Mouse (Mus musculus) embryonic facial prominence, embryonic 14.5 days (tissue): ENCODE results near the gene Vti1a. TPM values are rescaled to one million over a fixed set of nuclear protein-coding genes. Genes with fewer than 3 reads are reported as not detected.

Source experiments
- ATAC-seq: fragments of 200-750 bp; cut with Nextera tagmentation; 2 replicates; pipeline ENCODE4 v1.8.0; 2017; ENCODE audit warnings: low read depth, moderate number of reproducible peaks, moderate TSS enrichment
- DNase-seq: peaks from one replicate; pipeline ENCODE4 v3.0.0-alpha.2; 2015; ENCODE audit warnings: low spot score
- H3K27ac ChIP-seq: fragments of 300-500 bp; sonication (generic); replicated peaks from 2 replicates; pipeline ENCODE4 v1.5.1; 2014; ENCODE audit warnings: low read depth, mild to moderate bottlenecking, low read length, moderate library complexity
- H3K27me3 ChIP-seq: fragments of 300-500 bp; sonication (generic); replicated peaks from 2 replicates; pipeline ENCODE4 v1.6.1; 2014; ENCODE audit warnings: low read length; ENCODE audit not compliant: control insufficient read depth, insufficient read depth
- H3K36me3 ChIP-seq: fragments of 300-500 bp; sonication (generic); 2 replicates; pipeline ENCODE4 v1.6.1; 2014; ENCODE audit warnings: low read length, mixed read lengths; ENCODE audit not compliant: control insufficient read depth, insufficient read depth
- H3K4me1 ChIP-seq: fragments of 300-500 bp; sonication (generic); 2 replicates; pipeline ENCODE4 v1.6.1; 2014; ENCODE audit warnings: antibody characterized with exemption, low read length; ENCODE audit not compliant: control insufficient read depth, insufficient read depth
- H3K4me2 ChIP-seq: fragments of 300-500 bp; sonication (generic); 2 replicates; pipeline ENCODE4 v1.6.1; 2014; ENCODE audit warnings: low read depth, mild to moderate bottlenecking, low read length, moderate library complexity, mixed read lengths
- H3K4me3 ChIP-seq: fragments of 300-500 bp; sonication (generic); 2 replicates; pipeline ENCODE4 v1.5.1; 2014; ENCODE audit warnings: low read depth, mild to moderate bottlenecking, low read length
- H3K9ac ChIP-seq: fragments of 300-500 bp; sonication (generic); 2 replicates; pipeline ENCODE4 v1.6.1; 2014; ENCODE audit warnings: low read depth, mild to moderate bottlenecking, low read length, moderate library complexity, mixed read lengths
- H3K9me3 ChIP-seq: fragments of 300-500 bp; sonication (generic); 2 replicates; pipeline ENCODE4 v1.6.1; 2016; ENCODE audit warnings: low read length; ENCODE audit not compliant: control insufficient read depth
- WGBS: fragments of 180-500 bp; shearing (Covaris S2); extraction: QIAGEN DNeasy Blood & Tissue Kit; methylation state at CpG from one replicate; pipeline ENCODE4 v1.1.7; 2014; 5-methylcytosine and 5-hydroxymethylcytosine counted together
- polyA plus RNA-seq: library from polyadenylated mRNA; unstranded; fragments of >200 nt; fragmentation: Nextera tagmentation; extraction: Ambion mirVana; gene quantifications from 2 replicates; pipeline ENCODE4 v1.2.1, GENCODE M21; 2014

The Vti1a gene
- polyA plus RNA-seq, 1 experiment from 2014 or later = 17.0 TPM

- DNase-seq (no peak), ATAC-seq (no peak)
- no peaks in the 10 kb centered on the region for H3K9me3 ChIP-seq
- peaks cover 8% of the 10 kb centered on the region for H3K4me1 ChIP-seq
- no peaks in the 10 kb centered on the region for H3K36me3 ChIP-seq
- no peak overlapping the region for H3K27ac ChIP-seq
- no peak overlapping the region for H3K4me2 ChIP-seq
- H3K27me3 ChIP-seq = no peaks in the 10 kb centered on the region
- H3K4me3 ChIP-seq = no peak overlapping the region
- 53% methylated on average over 21 of the region's 21 CpGs for WGBS
- no peak overlapping the region for H3K9ac ChIP-seq
These were observed 153.4 kb downstream of the Vti1a start for GRCm38 (mm10) chr19:55469301-55470051.

- peaks cover 8% of the 10 kb centered on the region for H3K4me1 ChIP-seq
- no peak overlapping the region for H3K4me3 ChIP-seq
- no peak overlapping the region for H3K27ac ChIP-seq
- H3K27me3 ChIP-seq = no peaks in the 10 kb centered on the region
- 82% methylated on average over 8 of the region's 8 CpGs for WGBS
- no peak overlapping the region for H3K9ac ChIP-seq
- no peak overlapping the region for H3K4me2 ChIP-seq
- DNase-seq (no peak), ATAC-seq (no peak)
- H3K36me3 ChIP-seq = no peaks in the 10 kb centered on the region
- H3K9me3 ChIP-seq = no peaks in the 10 kb centered on the region
These were observed 156.5 kb downstream of the Vti1a start for GRCm38 (mm10) chr19:55472582-55472981.

DNA sequence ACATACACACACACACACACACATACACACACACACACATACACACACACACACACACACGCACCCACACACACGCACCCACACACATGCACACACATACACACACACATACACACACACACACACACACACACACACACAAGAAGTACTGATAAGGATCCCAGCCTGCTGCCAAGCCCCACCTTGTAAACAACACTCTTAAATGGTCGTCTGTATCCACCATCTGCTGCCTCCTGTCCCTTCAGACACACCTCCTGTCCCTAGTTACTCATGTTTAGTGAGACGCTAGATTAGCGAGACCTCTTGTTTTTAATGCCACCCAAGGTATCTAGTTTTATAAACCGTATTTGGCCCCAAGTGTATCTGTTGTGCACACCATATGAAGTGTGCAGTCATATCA is 158.1 kb downstream of the Vti1a start:
- no peak overlapping the region for H3K9ac ChIP-seq
- H3K27ac ChIP-seq = no peak overlapping the region
- DNase-seq = no peak
- no peaks in the 10 kb centered on the region for H3K36me3 ChIP-seq
- H3K9me3 ChIP-seq = no peaks in the 10 kb centered on the region
- ATAC-seq = no peak
- H3K4me2 ChIP-seq = no peak overlapping the region
- H3K4me1 ChIP-seq = peaks cover 5% of the 10 kb centered on the region
- H3K27me3 ChIP-seq = no peaks in the 10 kb centered on the region
- 78% methylated on average over 6 of the region's 6 CpGs for WGBS
- H3K4me3 ChIP-seq = no peak overlapping the region

DNA sequence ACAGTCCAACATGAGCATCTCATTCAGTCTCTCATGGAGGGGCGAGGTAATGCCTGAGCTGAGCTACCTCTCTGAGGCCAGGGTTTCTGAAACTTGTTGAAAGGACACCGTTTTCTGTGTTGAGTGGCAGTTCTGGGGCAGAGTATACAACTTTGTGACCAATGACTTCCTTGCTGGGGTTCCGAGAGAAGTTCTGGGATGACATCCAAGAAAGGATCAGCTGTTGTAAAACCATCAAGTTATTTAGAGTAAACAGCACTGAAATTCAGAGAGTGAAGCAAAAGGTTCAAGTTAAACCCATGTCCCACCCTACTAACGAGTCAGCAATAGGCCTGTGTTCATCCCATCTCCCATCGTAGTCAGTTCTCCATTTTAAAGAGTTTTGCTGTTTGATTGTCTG is 164.4 kb downstream of the Vti1a start:
- H3K9ac ChIP-seq = no peak overlapping the region
- no peak overlapping the region for H3K27ac ChIP-seq
- H3K4me1 ChIP-seq = 0 out of 2 replicates have a peak, but pooled peaks cover 8% of the 10 kb centered on the region
- WGBS = 68% methylated on average over 5 of the region's 5 CpGs
- DNase-seq (no peak), ATAC-seq (no peak)
- H3K9me3 ChIP-seq = no peaks in the 10 kb centered on the region
- H3K27me3 ChIP-seq = no peaks in the 10 kb centered on the region
- H3K4me3 ChIP-seq = no peak overlapping the region
- H3K36me3 ChIP-seq = no peaks in the 10 kb centered on the region
- no peak overlapping the region for H3K4me2 ChIP-seq

DNA sequence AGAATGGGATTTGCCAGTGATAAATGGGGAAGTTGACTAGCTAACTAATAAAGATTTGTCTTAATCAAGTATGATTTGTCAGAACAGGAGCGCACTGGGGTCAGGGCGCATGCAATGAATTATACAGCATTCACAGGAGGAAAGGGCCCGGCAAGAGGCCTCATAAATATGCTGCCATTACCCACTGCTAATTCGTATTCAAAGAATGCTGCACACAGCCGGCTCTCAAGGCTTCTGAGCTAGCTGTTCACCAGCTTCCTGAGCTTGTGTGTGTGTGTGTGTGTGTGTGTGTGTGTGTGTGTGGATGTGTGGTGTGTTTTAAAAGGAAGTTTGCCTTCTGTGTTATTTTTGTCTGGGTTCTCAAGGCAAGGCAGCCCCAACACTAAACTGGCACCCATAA is 165.2 kb downstream of the Vti1a start:
- H3K9ac ChIP-seq = no peak overlapping the region
- 0 out of 2 replicates have a peak, but pooled peaks cover 8% of the 10 kb centered on the region for H3K4me1 ChIP-seq
- H3K4me3 ChIP-seq = no peak overlapping the region
- no peak overlapping the region for H3K4me2 ChIP-seq
- ATAC-seq = no peak
- WGBS = 50% methylated on average over 5 of the region's 5 CpGs
- no peaks in the 10 kb centered on the region for H3K36me3 ChIP-seq
- no peaks in the 10 kb centered on the region for H3K9me3 ChIP-seq
- H3K27me3 ChIP-seq = no peaks in the 10 kb centered on the region
- DNase-seq = no peak
- H3K27ac ChIP-seq = no peak overlapping the region

DNA sequence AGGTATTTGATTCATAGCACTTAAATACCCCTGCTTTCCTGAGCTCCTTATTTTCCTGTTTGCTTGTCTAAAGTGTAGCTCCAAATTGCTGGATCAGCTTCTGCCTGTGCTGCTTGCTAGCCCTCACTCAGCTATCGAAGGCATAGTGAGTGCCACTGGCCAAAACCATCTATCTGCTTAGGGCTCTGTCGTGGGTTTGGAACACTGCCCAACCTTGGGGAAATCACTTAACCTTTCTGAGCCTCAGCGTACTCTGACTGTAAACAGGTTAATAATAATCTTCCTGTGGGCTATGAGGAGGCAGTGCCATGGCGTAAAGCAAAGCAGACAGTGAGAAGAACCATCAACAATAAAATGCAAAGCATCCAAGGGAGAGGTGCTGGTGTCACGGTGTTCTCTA is 167.4 kb downstream of the Vti1a start:
- Histone ChIP-seq H3K4me1 (0 out of 2 replicates have a peak, but pooled peaks cover 8% of the 10 kb centered on the region), H3K4me2 (no peak overlapping the region), H3K4me3 (no peak overlapping the region), H3K9me3 (no peaks in the 10 kb centered on the region), H3K27me3 (no peaks in the 10 kb centered on the region), H3K36me3 (no peaks in the 10 kb centered on the region), H3K27ac (no peak overlapping the region), H3K9ac (no peak overlapping the region)
- 65% methylated on average over 5 of the region's 5 CpGs for WGBS
- no peak for DNase-seq
- no peak for ATAC-seq

DNA sequence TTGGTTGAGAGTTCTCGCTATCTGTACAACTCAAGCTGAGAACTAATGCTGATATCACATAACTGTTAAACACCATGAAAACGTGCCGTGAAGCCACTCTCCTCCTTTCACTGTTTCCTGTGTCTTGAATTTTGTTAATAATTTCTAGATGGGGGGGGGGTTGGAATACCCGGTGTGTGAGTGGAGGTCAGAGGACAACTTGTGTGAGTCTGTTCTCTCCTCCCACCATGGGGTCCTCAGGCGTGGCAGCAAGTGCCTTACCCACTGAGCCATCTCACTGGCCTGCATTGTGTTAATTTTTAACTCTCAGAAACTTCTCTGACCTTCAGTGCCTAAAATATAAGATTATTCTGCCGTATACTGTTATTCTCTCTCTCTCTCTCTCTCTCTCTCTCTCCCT is 168.5 kb downstream of the Vti1a start:
- WGBS = 75% methylated on average over 6 of the region's 6 CpGs
- H3K36me3 ChIP-seq = no peaks in the 10 kb centered on the region
- H3K4me2 ChIP-seq = no peak overlapping the region
- H3K4me1 ChIP-seq = 0 out of 2 replicates have a peak, but pooled peaks cover 8% of the 10 kb centered on the region
- no peak overlapping the region for H3K4me3 ChIP-seq
- H3K9ac ChIP-seq = no peak overlapping the region
- H3K27me3 ChIP-seq = no peaks in the 10 kb centered on the region
- DNase-seq (no peak), ATAC-seq (no peak)
- H3K27ac ChIP-seq = no peak overlapping the region
- H3K9me3 ChIP-seq = no peaks in the 10 kb centered on the region

- Histone ChIP-seq H3K36me3 (no peaks in the 10 kb centered on the region), H3K9me3 (no peaks in the 10 kb centered on the region), H3K4me3 (no peak overlapping the region), H3K4me2 (no peak overlapping the region), H3K4me1 (peaks cover 4% of the 10 kb centered on the region), H3K9ac (no peak overlapping the region), H3K27me3 (no peaks in the 10 kb centered on the region), H3K27ac (no peak overlapping the region)
- no peak for DNase-seq
- no peak for ATAC-seq
- WGBS = 53% methylated on average over 4 of the region's 4 CpGs
These were observed 170.4 kb downstream of the Vti1a start for GRCm38 (mm10) chr19:55486473-55486872.
